Mouse (Mus musculus) liver, adult 2 months (tissue): ENCODE measurements around the gene Olfr669.

ENCODE experiments used
- CTCF ChIP-seq: fragments of 200-500 bp; IDR thresholded peaks from 2 replicates; pipeline ENCODE4 v1.5.1; 2011; ENCODE audit warnings: low read depth, low read length, control low read depth
- POLR2A ChIP-seq: fragments of 200-500 bp; IDR thresholded peaks from 2 replicates; pipeline ENCODE4 v1.6.1; 2011; ENCODE audit warnings: low read length, control low read depth; ENCODE audit not compliant: insufficient read depth; ENCODE audit errors: extremely low read depth

- TF ChIP-seq POLR2A: no peak
- no peak for TF ChIP-seq CTCF
Observed at GRCm38 (mm10) chr7:104962520-104962919, 28.5 kb downstream of the Olfr669 start, which contains the start of gene Olfr670.
